Mouse (Mus musculus): Measurements from ENCODE around the gene Xiap. TPM values are rescaled to one million over a fixed set of nuclear protein-coding genes. Genes with fewer than 3 reads are reported as not detected.

Xiap gene
- polyA plus RNA-seq, 1 experiment from 2014 or later: 14.5 TPM

DNA sequence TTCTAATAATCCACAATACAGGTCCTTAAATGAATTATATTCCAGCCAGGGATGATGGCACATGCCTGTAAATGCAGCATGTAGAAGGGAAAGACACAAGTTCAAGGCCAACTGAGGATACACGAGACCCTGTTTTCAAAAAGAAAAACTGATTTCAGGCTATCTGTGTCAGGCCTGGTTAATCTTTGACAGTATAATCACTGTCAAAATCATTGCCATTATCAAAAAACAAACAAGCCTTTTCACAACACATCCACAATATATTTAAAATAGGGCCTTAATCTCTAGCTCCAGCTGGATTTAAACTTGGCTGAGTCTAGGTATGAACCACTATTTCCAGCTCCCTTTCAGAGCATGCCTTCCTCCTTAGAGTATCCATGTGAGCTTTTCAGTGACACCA, 51.1 kb downstream of the Xiap start:
- no peak overlapping the region for H3K4me3 ChIP-seq
- ATAC-seq (ENCODE audit: insufficient number of reproducible peaks, insufficient read depth, low FRiP score, low TSS enrichment): no peak
- WGBS: 74% methylated on average over 1 of the region's 1 CpGs
- H3K27ac ChIP-seq: no peak overlapping the region
- no peak overlapping the region for H3K4me2 ChIP-seq (replicated peaks)
- H3K4me1 ChIP-seq: no peaks in the 10 kb centered on the region
- no peaks in the 10 kb centered on the region for H3K9me3 ChIP-seq
- no peaks in the 10 kb centered on the region for H3K27me3 ChIP-seq
- H3K9ac ChIP-seq: no peak overlapping the region
- H3K36me3 ChIP-seq: peaks cover 12% of the 10 kb centered on the region

DNA sequence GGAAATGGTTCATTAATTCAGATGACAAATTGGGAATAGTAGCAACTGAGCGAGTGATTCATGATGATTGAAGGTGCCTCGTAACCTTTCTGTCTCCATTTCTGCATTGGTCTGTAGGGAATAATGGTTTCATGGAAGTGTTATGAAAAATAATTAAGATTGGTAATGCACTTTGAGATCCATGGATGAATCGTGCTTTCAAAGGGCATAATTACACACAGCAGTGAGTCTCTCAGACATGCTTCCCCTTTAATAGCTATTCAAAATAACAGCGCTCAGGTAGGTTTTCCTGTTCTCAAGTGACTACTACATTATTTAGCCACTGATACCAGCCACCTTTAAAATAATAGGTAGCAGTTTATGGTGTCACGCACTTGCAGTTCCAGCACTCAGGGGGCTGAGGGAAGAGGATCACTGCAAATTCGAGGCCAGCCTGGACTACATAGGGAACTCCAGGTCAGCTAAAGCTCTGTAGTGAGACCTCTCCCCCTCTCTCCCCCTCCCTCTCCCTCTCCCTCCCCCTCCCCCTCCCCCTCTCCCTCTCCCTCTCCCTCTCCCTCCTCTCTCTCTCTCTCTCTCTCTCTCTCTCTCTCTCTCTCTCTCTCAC, 60.1 kb downstream of the Xiap start:
- Histone ChIP-seq H3K4me3 (no peak overlapping the region), H3K27me3 (no peaks in the 10 kb centered on the region), H3K9me3 (no peaks in the 10 kb centered on the region), H3K4me2 (replicated peaks) (no peak overlapping the region), H3K36me3 (no peaks in the 10 kb centered on the region), H3K9ac (no peak overlapping the region), H3K4me1 (no peaks in the 10 kb centered on the region), H3K27ac (no peak overlapping the region)
- ATAC-seq (ENCODE audit: insufficient number of reproducible peaks, insufficient read depth, low FRiP score, low TSS enrichment): no peak
- 75% methylated on average over 6 of the region's 6 CpGs for WGBS

DNA sequence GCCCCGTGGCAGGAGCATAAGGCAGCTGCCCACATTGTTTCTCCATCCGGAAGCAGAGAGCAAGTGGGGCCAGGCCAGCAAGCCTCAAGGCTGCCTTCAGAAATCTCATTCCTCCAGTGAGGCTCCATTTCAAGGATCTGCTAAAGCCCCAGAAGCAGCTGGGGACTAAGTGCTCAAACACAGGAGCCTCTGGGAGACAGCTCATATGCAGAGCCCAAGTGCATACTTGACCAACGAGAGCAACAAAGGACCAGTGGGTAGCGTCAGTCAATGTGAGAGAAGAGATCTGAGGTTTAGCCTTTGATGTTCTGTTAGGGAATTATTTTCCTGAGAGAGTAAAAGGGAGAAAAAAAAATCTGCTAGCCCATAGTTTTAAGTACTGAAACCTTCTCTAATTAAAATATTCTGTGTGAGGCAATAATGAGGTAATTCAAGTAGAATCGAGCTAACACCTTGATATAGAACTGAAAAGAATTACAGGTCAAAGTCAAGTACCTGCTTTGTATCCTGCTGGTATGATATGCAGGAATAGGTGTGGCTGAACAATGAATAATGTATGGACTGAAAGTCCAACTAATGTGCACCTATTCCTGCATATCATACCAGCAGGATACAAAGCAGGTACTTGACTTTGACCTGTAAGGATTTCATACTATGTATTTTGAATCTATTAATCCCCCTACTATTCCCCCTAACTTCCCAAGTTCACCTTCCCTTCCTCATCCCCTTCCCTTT, 65.7 kb downstream of the Xiap start:
- Histone ChIP-seq H3K36me3 (no peaks in the 10 kb centered on the region), H3K4me2 (replicated peaks) (no peak overlapping the region), H3K27ac (no peak overlapping the region), H3K27me3 (no peaks in the 10 kb centered on the region), H3K4me1 (no peaks in the 10 kb centered on the region), H3K4me3 (no peak overlapping the region), H3K9ac (no peak overlapping the region), H3K9me3 (no peaks in the 10 kb centered on the region)
- no peak for ATAC-seq (ENCODE audit: insufficient number of reproducible peaks, insufficient read depth, low FRiP score, low TSS enrichment)
- 71% methylated on average over 5 of the region's 5 CpGs for WGBS

DNA sequence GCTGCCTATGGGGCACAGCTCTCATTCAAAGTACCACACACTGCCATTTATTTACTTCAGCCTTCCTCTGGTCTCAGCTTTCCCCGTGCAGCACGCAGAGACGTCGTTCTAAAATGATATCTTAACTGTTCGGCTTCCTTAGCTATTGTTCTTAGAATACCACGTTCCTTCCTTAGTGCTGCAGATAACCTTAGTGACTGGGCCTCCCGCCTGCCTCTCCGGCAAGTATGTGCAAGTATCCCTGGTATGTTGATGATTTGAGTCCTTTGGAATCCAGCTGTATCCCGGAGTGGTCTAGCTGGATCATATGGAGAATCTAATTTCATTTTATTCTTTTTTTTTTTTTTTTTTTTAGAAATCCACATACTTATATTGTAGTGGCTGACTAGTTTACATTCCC, 80.4 kb downstream of the Xiap start:
- no peak overlapping the region for H3K4me3 ChIP-seq
- no peaks in the 10 kb centered on the region for H3K36me3 ChIP-seq
- H3K9me3 ChIP-seq: no peaks in the 10 kb centered on the region
- no peak overlapping the region for H3K9ac ChIP-seq
- H3K4me2 ChIP-seq (replicated peaks): no peak overlapping the region
- no peak for ATAC-seq (ENCODE audit: insufficient number of reproducible peaks, insufficient read depth, low FRiP score, low TSS enrichment)
- H3K27me3 ChIP-seq: no peaks in the 10 kb centered on the region
- 59% methylated on average over 9 of the region's 9 CpGs for WGBS
- no peaks in the 10 kb centered on the region for H3K4me1 ChIP-seq
- H3K27ac ChIP-seq: no peak overlapping the region

GRCm38 (mm10) chrX:42142620-42143019, 83.1 kb downstream of the Xiap start:
- 92% methylated on average over 3 of the region's 3 CpGs for WGBS

GRCm38 (mm10) chrX:42143991-42144390, 84.5 kb downstream of the Xiap start:
- ATAC-seq (ENCODE audit: insufficient number of reproducible peaks, insufficient read depth, low FRiP score, low TSS enrichment): no peak

More at GRCm38 (mm10) chrX:42142620-42143019, 83.1 kb downstream of the Xiap start:
- Histone ChIP-seq H3K4me2 (replicated peaks) (no peak overlapping the region), H3K4me1 (no peaks in the 10 kb centered on the region), H3K36me3 (no peaks in the 10 kb centered on the region), H3K27me3 (no peaks in the 10 kb centered on the region), H3K4me3 (no peak overlapping the region), H3K9ac (no peak overlapping the region), H3K9me3 (no peaks in the 10 kb centered on the region), H3K27ac (no peak overlapping the region)
- no peak for ATAC-seq (ENCODE audit: insufficient number of reproducible peaks, insufficient read depth, low FRiP score, low TSS enrichment)

DNA sequence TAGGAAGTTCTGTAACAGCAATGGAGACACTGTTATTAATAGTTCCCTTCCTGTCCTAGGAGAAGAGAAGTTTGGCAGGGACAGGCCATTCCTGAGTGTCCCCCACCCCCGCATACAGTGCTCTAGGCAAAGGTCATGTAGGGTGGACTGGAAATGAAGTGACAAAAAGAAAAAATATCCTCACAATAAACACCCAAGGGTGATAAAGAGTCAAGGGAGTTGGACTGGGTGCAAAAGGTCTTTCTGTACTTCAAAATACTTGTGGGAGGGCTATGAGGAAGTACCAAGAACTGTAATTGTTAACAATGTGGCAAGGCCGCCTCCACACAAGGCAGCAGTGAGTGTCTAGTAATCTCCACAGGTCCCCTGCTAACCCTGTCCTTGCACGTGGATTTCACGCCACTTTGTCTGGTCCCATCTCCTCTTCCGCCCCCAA, 88.6 kb downstream of the Xiap start:
- Histone ChIP-seq H3K36me3 (no peaks in the 10 kb centered on the region), H3K4me3 (no peak overlapping the region), H3K27me3 (no peaks in the 10 kb centered on the region), H3K27ac (no peak overlapping the region), H3K9me3 (no peaks in the 10 kb centered on the region), H3K4me1 (no peaks in the 10 kb centered on the region), H3K9ac (no peak overlapping the region), H3K4me2 (replicated peaks) (peak overlapping the region; percentile 44; the same call in 1 of the 2 replicates)
- WGBS: 65% methylated on average over 5 of the region's 5 CpGs
- ATAC-seq (ENCODE audit: insufficient number of reproducible peaks, insufficient read depth, low FRiP score, low TSS enrichment): no peak

More at GRCm38 (mm10) chrX:42143991-42144390, 84.5 kb downstream of the Xiap start:
- H3K4me3 ChIP-seq: no peak overlapping the region
- H3K9ac ChIP-seq: no peak overlapping the region
- H3K27ac ChIP-seq: no peak overlapping the region
- no peaks in the 10 kb centered on the region for H3K27me3 ChIP-seq
- no peak overlapping the region for H3K4me2 ChIP-seq (replicated peaks)
- H3K36me3 ChIP-seq: no peaks in the 10 kb centered on the region
- H3K4me1 ChIP-seq: no peaks in the 10 kb centered on the region
- WGBS: 84% methylated on average over 4 of the region's 4 CpGs
- H3K9me3 ChIP-seq: no peaks in the 10 kb centered on the region

- Histone ChIP-seq H3K9me3 (no peaks in the 10 kb centered on the region), H3K36me3 (no peaks in the 10 kb centered on the region), H3K4me2 (replicated peaks) (peak within 1 kb of the TSS; percentile 44), H3K27me3 (no peaks in the 10 kb centered on the region), H3K4me3 (peak within 1 kb of the TSS; percentile 58), H3K27ac (peak within 1 kb of the TSS; percentile 99), H3K4me1 (no peaks in the 10 kb centered on the region), H3K9ac (peak within 1 kb of the TSS; percentile 83)
- peak; percentile 71 for ATAC-seq (ENCODE audit: insufficient number of reproducible peaks, insufficient read depth, low FRiP score, low TSS enrichment)
- WGBS: 14% methylated on average over 72 of the region's 76 CpGs
Measured at GRCm38 (mm10) chrX:42148788-42149556, 89.5 kb downstream of the Xiap start, which contains the start of gene Stag2. Stag2 (plus strand) TSS chrX:42149317.

- Histone ChIP-seq H3K36me3 (no peaks in the 10 kb centered on the region), H3K9me3 (no peaks in the 10 kb centered on the region), H3K9ac (peak overlapping the region; percentile 83), H3K4me1 (no peaks in the 10 kb centered on the region), H3K27ac (peak overlapping the region; percentile 99), H3K4me3 (peak overlapping the region; percentile 58), H3K27me3 (no peaks in the 10 kb centered on the region), H3K4me2 (replicated peaks) (peak overlapping the region; percentile 42)
- 24% methylated on average over 39 of the region's 71 CpGs for WGBS
- ATAC-seq (ENCODE audit: insufficient number of reproducible peaks, insufficient read depth, low FRiP score, low TSS enrichment): peak; percentile 50
Measured at GRCm38 (mm10) chrX:42149557-42150345, 90.3 kb downstream of the Xiap start.

DNA sequence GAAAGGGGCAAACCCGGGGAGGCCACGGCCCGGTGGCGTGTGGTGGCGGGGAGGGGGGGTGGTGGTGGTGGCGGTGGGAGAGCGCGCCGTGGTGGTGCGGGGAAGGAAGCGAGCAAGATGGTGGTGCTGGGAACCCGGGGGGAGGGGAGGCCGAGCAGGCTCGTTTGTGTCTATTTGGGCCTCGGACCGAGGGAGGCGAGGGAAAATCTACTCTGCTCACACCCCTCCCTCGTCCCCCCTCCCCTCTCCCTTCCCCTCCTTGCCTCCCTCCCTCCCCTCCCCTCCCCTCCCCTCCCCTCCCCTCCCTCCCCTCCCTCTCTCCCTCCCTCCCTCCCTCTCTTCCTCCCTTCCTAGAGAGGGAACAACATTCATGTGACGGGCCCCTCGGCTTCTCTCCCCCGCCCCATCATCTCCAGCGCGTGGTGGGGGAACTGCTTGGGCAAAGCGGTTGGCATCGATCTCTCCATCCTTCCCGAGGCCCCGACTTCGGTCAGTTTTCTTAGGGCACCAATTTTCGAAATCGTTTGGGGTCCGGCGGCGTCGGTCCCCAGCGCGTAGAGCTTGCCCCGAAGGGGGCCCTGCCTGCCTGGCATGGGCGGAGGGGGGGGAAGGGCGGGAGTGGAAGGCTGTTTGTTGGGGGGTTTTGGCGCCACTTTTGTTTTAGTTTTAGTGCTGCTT, 91.0 kb downstream of the Xiap start:
- Histone ChIP-seq H3K4me3 (peak overlapping the region; percentile 58), H3K36me3 (no peaks in the 10 kb centered on the region), H3K9me3 (no peaks in the 10 kb centered on the region), H3K27ac (peak overlapping the region; percentile 99), H3K27me3 (no peaks in the 10 kb centered on the region), H3K4me2 (replicated peaks) (peak overlapping the region; percentile 48), H3K4me1 (no peaks in the 10 kb centered on the region), H3K9ac (peak overlapping the region; percentile 83)
- WGBS: 23% methylated on average over 31 of the region's 40 CpGs
- peak; percentile 87 for ATAC-seq (ENCODE audit: insufficient number of reproducible peaks, insufficient read depth, low FRiP score, low TSS enrichment)
